Mouse (Mus musculus): ENCODE results near the gene Selenow.

- TF ChIP-seq CTCF (IDR thresholded peaks at IDR 0.05): no peak
- TF ChIP-seq POLR2A (IDR thresholded peaks at IDR 0.05; ENCODE audit: insufficient read depth, low read depth, low read length): no peak
- no peak for TF ChIP-seq EP300 (IDR thresholded peaks at IDR 0.05; ENCODE audit: insufficient read depth, low read depth, low read length)
These were observed 1.5 kb downstream of the Selenow start for GRCm38 (mm10) chr7:15920645-15921190.

All from heart, adult 2 months (tissue).